Mouse (Mus musculus) liver, adult (tissue): ENCODE measurements around the gene Olfr718-ps1.

Experiments
- GATA4 ChIP-seq: IDR thresholded peaks from 2 replicates; pipeline ENCODE4 v1.6.1; 2014; ENCODE audit warnings: mild to moderate bottlenecking, low read length; ENCODE audit not compliant: insufficient replicate concordance

Olfr718-ps1 gene

DNA sequence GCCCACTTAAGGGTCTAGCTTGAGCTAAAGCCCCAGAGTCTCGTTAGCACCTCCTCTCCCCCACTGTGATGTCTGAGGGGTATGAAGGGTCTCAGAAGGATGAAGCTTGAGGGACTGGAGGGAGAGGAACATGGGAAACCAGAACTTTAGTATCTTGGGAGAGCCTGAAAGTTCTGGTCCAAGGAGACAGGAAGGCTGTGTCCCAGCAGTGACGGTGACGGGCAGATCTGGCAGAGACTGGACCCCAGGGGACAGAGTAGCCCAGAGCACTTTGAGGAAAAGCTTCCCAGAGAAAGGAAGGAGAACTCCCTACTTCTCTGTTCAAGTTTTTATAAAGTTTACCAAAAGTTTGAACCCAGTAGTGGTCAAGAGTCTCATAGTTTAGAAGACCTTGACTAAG, at the start of gene Olfr718-ps1:
Gene Olfr718-ps1, minus strand, starts transcription at position 101 of the 400 bp plus-strand sequence.
- no peak for TF ChIP-seq GATA4

DNA sequence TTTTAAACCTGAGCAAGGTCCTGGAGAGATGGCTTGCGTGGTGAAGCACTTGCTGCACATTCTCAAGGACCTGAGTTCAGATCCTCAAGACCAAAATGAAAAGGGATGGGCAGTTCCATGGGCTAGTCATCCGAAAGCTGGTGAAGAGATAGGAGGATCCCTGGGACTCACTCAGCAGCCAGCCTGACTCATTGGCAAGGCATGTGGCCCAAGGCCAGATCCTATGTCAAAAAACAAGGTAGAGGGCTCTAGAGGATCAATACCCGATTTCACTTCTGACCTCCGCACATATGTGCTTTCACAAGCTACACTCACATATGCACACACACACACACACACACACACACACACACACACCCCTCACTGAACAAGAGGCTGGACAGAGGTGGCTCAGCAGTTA, 49.1 kb upstream of the Olfr718-ps1 start:
- TF ChIP-seq GATA4 = no peak

DNA sequence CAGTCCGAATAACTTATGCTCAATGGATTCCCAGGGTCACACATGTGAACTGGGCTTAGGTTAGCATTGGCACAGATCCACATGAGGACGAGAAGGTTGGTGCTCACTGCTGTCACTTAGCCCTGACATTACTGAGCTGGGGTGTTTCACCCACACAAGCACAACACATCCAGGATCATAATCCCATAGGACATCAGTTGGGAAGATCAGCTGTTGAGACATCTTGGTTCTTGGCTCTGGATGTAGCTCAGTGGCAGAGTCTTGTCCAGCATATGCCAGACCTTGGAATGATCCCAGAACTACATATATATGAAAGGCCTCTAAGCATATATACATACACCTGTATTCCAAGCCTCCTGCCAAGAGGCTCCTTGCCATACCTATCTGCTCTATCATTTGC, 47.8 kb upstream of the Olfr718-ps1 start:
- TF ChIP-seq GATA4 = no peak

DNA sequence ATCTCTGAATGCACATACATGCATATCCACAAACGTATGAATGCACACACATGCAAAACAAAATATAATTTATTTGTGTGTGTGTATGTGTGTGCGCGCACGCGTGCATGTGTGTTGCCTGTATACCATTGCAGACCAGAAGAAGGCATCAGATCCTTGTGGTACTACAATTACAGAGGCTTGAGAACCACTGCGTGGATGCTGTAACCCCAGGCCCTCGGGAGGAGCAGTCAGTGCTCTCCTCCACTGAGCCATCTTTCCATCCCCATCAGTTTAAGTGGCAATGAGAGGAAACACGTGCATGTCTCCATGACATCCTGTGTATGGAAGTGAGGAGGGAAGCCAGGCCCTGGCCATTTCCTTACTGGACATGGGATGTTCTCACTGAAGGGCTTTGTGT, 45.4 kb upstream of the Olfr718-ps1 start:
- no peak for TF ChIP-seq GATA4

- TF ChIP-seq GATA4 = no peak
These were observed 33.1 kb upstream of the Olfr718-ps1 start, which contains the start of the genes Rbak and Spdye4b for GRCm38 (mm10) chr5:143180255-143181076. Gene Rbak (minus strand): TSS chr5:143180775. Gene Spdye4b (plus strand): TSS chr5:143181017.

DNA sequence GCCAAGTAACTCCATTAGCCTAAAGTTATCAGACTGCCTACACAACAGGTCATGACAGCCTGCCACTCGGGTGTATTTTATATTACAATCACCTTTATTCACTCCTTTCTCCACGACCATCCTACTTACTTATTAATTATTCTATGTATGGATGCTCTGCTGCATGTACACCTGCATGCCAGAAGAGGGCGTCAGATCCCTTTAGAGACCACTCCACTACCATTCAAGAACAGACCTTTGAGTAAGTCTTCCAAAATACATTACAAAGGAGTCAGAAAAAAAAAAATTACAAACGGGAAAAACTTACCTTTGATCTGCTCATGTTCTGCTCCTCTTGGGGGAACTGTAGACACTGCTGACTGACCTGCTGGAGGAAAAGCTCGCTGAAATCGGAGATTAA, 31.8 kb upstream of the Olfr718-ps1 start:
- TF ChIP-seq GATA4 = no peak

DNA sequence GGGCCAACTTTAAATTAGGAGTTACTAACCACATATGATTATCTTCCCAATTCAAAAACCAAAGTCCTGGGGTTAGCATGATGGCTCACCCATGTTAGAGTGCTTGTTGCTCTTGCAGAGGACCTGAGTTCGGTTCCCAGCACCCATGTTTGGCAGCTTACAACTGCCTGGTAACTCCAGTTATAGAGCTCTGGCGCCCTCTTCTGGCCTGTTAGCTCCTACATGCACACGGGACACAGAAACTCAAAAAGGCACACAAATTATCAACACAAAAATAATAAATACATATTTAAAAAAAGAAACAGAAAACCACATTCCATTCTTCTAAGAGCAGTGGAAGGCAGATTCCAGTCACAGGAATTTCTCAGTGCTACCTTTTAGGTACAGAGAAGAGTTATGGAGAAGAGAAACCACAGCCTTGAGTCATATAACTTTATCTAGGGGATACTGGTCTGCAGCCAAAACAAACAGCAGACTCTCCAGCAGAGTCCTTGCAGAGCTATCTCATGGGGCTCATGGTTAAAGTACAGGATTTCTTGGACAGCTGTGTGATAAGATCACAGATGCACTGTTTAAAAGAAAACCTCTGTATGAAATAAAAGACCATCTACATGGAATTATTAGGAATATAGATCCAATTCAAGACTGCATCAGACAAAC, 30.3 kb upstream of the Olfr718-ps1 start:
- no peak for TF ChIP-seq GATA4

- TF ChIP-seq GATA4 = no peak
These were observed 28.6 kb upstream of the Olfr718-ps1 start for GRCm38 (mm10) chr5:143175970-143176369.

DNA sequence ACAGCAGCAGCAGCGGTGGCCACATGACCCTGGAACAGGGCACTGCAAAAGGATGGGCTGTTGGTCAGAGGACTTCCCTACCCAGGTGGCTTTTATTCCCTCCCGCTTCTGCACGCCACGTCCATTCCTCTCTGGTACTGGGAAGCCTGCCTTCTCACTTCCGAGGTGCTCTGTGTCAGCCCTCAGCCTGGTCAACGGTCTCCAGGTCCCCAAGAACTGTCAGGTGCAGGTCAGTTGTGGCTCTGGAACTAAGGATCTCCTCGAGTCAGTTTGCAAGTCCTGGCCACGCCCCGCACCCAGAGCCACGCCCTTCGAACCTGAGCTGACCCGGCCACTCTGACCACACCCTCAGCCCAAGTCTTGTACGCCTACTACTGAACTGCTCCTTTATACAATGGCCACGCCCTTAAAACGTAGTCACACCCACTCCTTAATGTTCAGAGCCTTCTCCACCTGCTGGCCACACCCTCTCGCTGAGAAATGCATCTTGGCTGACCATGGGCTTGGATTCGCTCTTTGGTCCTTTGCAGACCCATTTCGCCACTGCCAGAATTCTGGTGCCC, 18.2 kb upstream of the Olfr718-ps1 start:
- TF ChIP-seq GATA4 = no peak

- TF ChIP-seq GATA4 = no peak
These were observed 8.2 kb upstream of the Olfr718-ps1 start for GRCm38 (mm10) chr5:143155534-143155933.

DNA sequence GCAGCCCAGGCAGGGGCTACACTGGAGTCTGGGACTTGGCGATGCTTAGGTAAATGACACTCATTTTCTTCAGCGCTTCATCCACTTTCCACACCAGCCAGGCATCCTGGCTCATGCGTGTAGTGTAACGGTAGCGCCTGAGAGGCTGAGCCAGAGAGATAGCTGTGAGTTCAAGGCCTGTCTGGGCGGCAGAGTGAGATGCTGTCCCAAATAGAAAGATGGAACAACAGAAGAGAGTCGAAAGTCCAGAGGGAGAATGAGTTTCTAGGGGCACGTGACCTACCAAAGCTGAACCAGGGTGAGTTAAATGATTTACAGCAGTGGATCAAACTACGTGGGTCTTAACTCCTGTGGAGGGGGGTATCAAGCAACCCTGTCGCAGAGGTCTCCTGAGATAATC, 6.4 kb upstream of the Olfr718-ps1 start:
- no peak for TF ChIP-seq GATA4

DNA sequence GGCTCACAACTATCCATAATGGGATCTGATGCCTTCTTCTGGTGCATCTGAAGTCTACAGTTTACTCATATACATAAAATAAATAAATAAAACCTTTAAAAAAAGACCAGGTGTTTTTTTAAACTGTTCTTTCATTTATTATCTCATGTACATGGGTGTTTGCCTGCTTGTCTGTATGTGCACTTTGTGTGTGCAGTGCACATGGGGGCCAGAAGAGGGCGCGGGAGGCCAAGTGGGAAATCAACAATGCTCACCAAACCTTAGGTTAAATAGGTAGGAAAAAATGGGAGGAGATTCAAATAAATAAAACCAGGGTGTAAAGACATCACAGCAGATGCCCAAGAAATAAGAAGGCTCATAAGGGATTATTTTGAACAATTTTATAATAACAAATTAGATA, 2.7 kb upstream of the Olfr718-ps1 start:
- no peak for TF ChIP-seq GATA4

GRCm38 (mm10) chr5:143149536-143149935, 2.2 kb upstream of the Olfr718-ps1 start:
- TF ChIP-seq GATA4 = no peak

DNA sequence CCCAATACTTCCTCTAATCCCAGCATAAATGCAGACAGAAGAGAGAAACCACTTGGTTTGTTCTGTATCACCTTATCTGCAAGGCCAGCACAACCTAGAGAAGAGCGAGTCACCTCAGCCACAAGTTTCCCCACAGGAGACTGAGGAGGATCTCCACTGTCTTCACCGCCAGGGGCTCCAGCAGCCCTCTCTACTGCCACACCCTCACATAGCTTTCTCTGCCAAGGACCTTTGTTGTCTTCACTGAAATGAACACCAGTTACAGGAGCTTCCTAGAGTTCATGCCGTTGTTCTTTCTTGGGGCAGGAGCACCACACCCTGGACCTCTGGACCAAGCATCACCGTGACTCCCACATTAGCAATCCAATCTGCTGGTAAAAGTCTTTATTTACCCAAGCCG, 1.3 kb upstream of the Olfr718-ps1 start:
- TF ChIP-seq GATA4 = no peak

- no peak for TF ChIP-seq GATA4
These were observed 9.8 kb downstream of the Olfr718-ps1 start for GRCm38 (mm10) chr5:143137580-143137979.

GRCm38 (mm10) chr5:143135042-143135441, 12.3 kb downstream of the Olfr718-ps1 start:
- no peak for TF ChIP-seq GATA4

GRCm38 (mm10) chr5:143132935-143133514, 14.4 kb downstream of the Olfr718-ps1 start:
- TF ChIP-seq GATA4 = no peak
